Mouse (Mus musculus): ENCODE data around the gene Capsl. TPM values are rescaled to one million over a fixed set of nuclear protein-coding genes. Genes with fewer than 3 reads are reported as not detected.

Gene Capsl
- polyA plus RNA-seq (2012; fragmentation: generic; extraction: Trizol), result not detected

DNA sequence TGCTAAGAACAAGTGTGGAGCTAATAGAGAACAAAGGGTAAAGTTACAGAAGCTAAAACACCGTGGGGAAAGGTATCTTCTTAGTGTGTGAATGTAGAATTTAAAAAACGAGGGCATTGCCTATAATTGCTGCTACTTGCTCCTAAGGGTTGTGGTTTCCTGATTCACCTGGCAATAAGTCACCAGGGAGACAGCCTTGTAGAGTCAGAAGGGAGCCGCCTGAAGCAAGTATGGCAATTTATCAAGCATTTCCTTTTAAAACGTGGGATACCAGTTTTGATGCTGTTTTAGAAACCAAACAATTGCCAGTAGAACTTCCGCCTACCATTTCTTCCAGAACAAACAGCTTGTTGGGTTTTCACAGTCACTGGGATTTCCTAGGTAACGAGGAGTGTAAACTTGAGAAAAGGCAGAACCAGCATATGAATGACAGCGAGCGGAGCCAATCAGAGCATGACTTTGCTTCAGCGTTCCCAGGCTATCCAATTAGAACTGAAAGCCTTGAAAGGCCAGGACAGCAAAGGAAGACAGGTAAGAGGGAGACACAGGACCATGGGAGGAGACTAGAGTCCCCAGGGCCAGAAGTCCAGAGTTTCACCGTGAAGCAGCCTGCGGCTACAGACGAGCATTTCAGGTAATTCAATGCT, at the start of gene Capsl:
Capsl (plus strand) TSS at position 495 of the 647 bp plus-strand sequence.
- no peaks in the 10 kb centered on the region for H3K27me3 ChIP-seq (ENCODE audit: control insufficient read depth, insufficient read depth, insufficient read length)
- H3ac ChIP-seq (ENCODE audit: control insufficient read depth, insufficient read length), result no peak within 1 kb of the TSS
- no peak within 1 kb of the TSS for H3K4me3 ChIP-seq
- no peak within 1 kb of the TSS for H3K4me2 ChIP-seq (ENCODE audit: low read depth)
- no peak for TF ChIP-seq TCF12 (IDR thresholded peaks at IDR 0.05; ENCODE audit: insufficient read depth, poor library complexity, severe bottlenecking)
- TF ChIP-seq SRF (IDR thresholded peaks at IDR 0.05; ENCODE audit: control insufficient read depth, insufficient read length, low read depth), result no peak
- no peak for TF ChIP-seq REST (IDR thresholded peaks at IDR 0.05; ENCODE audit: insufficient read depth, insufficient read length)
- TF ChIP-seq USF1 (IDR thresholded peaks at IDR 0.05; ENCODE audit: low read depth), result no peak
- TF ChIP-seq MYOG (IDR thresholded peaks at IDR 0.05; ENCODE audit: control insufficient read depth in 1 of 3, insufficient read depth in 1 of 3, insufficient read length in 2 of 3, low read depth in 2 of 3), result no peak
- TF ChIP-seq E2F4 (IDR thresholded peaks at IDR 0.05; ENCODE audit: insufficient read depth), result no peak
- TF ChIP-seq POLR2AphosphoS2 (IDR thresholded peaks at IDR 0.05; ENCODE audit: insufficient read length, low read depth), result no peak
- no peak for TF ChIP-seq POLR2A (IDR thresholded peaks at IDR 0.05; ENCODE audit: insufficient read length, low read depth)
- TF ChIP-seq MYOD1 (IDR thresholded peaks at IDR 0.05; ENCODE audit: control insufficient read depth in 1 of 3, insufficient read length in 2 of 3, low read depth in 2 of 3), result no peak
- TF ChIP-seq TCF3 (IDR thresholded peaks at IDR 0.05; ENCODE audit: insufficient read length, low read depth), result no peak
- TF ChIP-seq MAX (IDR thresholded peaks at IDR 0.05; ENCODE audit: low read depth), result no peak
- TF ChIP-seq CEBPB (IDR thresholded peaks at IDR 0.05; ENCODE audit: insufficient read depth, poor library complexity, severe bottlenecking), result no peak
- no peaks in the 10 kb centered on the region for H3K36me3 ChIP-seq (ENCODE audit: control insufficient read depth, insufficient read depth)
- H3K79me2 ChIP-seq (ENCODE audit: control insufficient read depth, insufficient read depth), result no peaks in the 10 kb centered on the region

DNA sequence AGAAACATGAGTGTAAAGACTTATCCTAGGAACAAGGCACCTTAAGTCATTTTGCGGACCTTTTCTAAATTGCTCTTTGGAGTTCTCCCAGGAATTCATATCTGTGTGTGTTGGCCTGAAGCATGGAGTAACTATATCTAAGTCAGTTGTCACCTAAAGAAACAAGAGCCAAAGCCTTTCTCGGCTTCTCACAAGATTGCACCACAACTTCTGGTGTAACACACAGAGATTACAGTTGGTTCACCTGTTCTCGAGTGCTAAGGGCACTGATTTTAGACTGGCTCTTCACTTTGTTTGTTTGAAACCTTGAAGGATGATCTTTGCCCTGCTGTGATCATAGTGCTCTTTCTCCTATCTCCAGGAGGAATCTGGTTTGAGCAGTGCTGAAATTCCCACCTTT, 26.4 kb upstream of the Capsl start:
- no peak overlapping the region for H3K4me3 ChIP-seq

DNA sequence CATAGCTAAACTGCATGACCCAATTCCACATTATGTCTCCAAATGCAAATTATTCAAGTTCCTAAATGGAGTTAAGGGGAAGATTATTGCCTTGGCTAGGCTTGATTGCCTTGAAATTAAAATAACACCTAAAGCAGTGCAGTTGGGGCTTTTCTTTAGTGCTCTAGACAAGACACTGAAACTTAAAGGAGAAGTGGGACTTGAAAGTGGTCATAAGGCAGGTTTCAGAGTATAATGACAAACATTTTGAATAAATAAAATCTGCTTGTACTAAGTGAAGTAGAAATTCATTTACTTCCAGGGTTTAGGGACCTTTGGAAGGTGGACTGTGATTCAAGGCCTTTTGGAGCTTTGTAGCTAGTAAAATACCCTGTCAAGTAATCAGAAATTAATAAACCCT, 14.7 kb upstream of the Capsl start:
- H3K4me3 ChIP-seq, result no peak overlapping the region
- no peaks in the 10 kb centered on the region for H3K27me3 ChIP-seq (ENCODE audit: control insufficient read depth, insufficient read depth, insufficient read length)
- TF ChIP-seq USF1 (IDR thresholded peaks at IDR 0.05; ENCODE audit: low read depth) (no peak), TCF12 (IDR thresholded peaks at IDR 0.05; ENCODE audit: insufficient read depth, poor library complexity, severe bottlenecking) (no peak), E2F4 (IDR thresholded peaks at IDR 0.05; ENCODE audit: insufficient read depth) (no peak), POLR2A (IDR thresholded peaks at IDR 0.05; ENCODE audit: insufficient read length, low read depth) (no peak), CEBPB (IDR thresholded peaks at IDR 0.05; ENCODE audit: insufficient read depth, poor library complexity, severe bottlenecking) (no peak), SRF (IDR thresholded peaks at IDR 0.05; ENCODE audit: control insufficient read depth, insufficient read length, low read depth) (no peak), REST (IDR thresholded peaks at IDR 0.05; ENCODE audit: insufficient read depth, insufficient read length) (no peak)
- H3K4me2 ChIP-seq (ENCODE audit: low read depth), result no peak overlapping the region
- no peaks in the 10 kb centered on the region for H3K36me3 ChIP-seq (ENCODE audit: control insufficient read depth, insufficient read depth)
- H3ac ChIP-seq (ENCODE audit: control insufficient read depth, insufficient read length), result no peak overlapping the region
- H3K79me2 ChIP-seq (ENCODE audit: control insufficient read depth, insufficient read depth), result no peaks in the 10 kb centered on the region

More for the DNA sequence above, 26.4 kb upstream of the Capsl start:
- Histone ChIP-seq H3K79me2 (ENCODE audit: control insufficient read depth, insufficient read depth) (no peaks in the 10 kb centered on the region), H3K4me2 (ENCODE audit: low read depth) (no peak overlapping the region), H3ac (ENCODE audit: control insufficient read depth, insufficient read length) (no peak overlapping the region), H3K36me3 (ENCODE audit: control insufficient read depth, insufficient read depth) (no peaks in the 10 kb centered on the region), H3K27me3 (ENCODE audit: control insufficient read depth, insufficient read depth, insufficient read length) (no peaks in the 10 kb centered on the region)
- TF ChIP-seq E2F4 (IDR thresholded peaks at IDR 0.05; ENCODE audit: insufficient read depth) (no peak), TCF12 (IDR thresholded peaks at IDR 0.05; ENCODE audit: insufficient read depth, poor library complexity, severe bottlenecking) (no peak), MYOG (IDR thresholded peaks at IDR 0.05; ENCODE audit: control insufficient read depth in 1 of 3, insufficient read depth in 1 of 3, insufficient read length in 2 of 3, low read depth in 2 of 3) (no peak), TCF3 (IDR thresholded peaks at IDR 0.05; ENCODE audit: insufficient read length, low read depth) (no peak), POLR2A (IDR thresholded peaks at IDR 0.05; ENCODE audit: insufficient read length, low read depth) (no peak), REST (IDR thresholded peaks at IDR 0.05; ENCODE audit: insufficient read depth, insufficient read length) (no peak), POLR2AphosphoS2 (IDR thresholded peaks at IDR 0.05; ENCODE audit: insufficient read length, low read depth) (no peak), MYOD1 (IDR thresholded peaks at IDR 0.05; ENCODE audit: control insufficient read depth in 1 of 3, insufficient read length in 2 of 3, low read depth in 2 of 3) (no peak), MAX (IDR thresholded peaks at IDR 0.05; ENCODE audit: low read depth) (no peak), USF1 (IDR thresholded peaks at IDR 0.05; ENCODE audit: low read depth) (no peak), CEBPB (IDR thresholded peaks at IDR 0.05; ENCODE audit: insufficient read depth, poor library complexity, severe bottlenecking) (no peak), SRF (IDR thresholded peaks at IDR 0.05; ENCODE audit: control insufficient read depth, insufficient read length, low read depth) (no peak)

DNA sequence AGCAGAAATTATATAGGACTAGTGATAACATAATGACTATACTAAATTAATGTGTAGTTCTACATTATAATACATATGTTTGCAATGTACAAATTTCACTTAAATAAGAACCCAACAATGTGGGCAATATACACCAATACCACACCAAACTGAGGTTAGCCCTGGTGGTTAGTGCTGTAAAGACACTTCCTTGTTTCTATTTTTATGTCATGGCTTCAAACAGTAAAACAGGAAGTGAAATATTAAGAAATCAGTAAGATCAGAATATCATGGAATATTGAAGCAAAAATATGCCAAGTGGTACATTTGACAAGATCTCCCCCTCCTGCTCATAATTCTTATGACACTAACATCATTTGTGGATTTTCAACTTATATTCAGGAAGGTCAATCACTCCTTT, 8.0 kb upstream of the Capsl start:
- no peaks in the 10 kb centered on the region for H3K79me2 ChIP-seq (ENCODE audit: control insufficient read depth, insufficient read depth)
- TF ChIP-seq SRF (IDR thresholded peaks at IDR 0.05; ENCODE audit: control insufficient read depth, insufficient read length, low read depth) (no peak), POLR2AphosphoS2 (IDR thresholded peaks at IDR 0.05; ENCODE audit: insufficient read length, low read depth) (no peak), TCF3 (IDR thresholded peaks at IDR 0.05; ENCODE audit: insufficient read length, low read depth) (no peak), MAX (IDR thresholded peaks at IDR 0.05; ENCODE audit: low read depth) (no peak), POLR2A (IDR thresholded peaks at IDR 0.05; ENCODE audit: insufficient read length, low read depth) (no peak), E2F4 (IDR thresholded peaks at IDR 0.05; ENCODE audit: insufficient read depth) (no peak), MYOG (IDR thresholded peaks at IDR 0.05; ENCODE audit: control insufficient read depth in 1 of 3, insufficient read depth in 1 of 3, insufficient read length in 2 of 3, low read depth in 2 of 3) (no peak), CEBPB (IDR thresholded peaks at IDR 0.05; ENCODE audit: insufficient read depth, poor library complexity, severe bottlenecking) (no peak), REST (IDR thresholded peaks at IDR 0.05; ENCODE audit: insufficient read depth, insufficient read length) (no peak), USF1 (IDR thresholded peaks at IDR 0.05; ENCODE audit: low read depth) (no peak), MYOD1 (IDR thresholded peaks at IDR 0.05; ENCODE audit: control insufficient read depth in 1 of 3, insufficient read length in 2 of 3, low read depth in 2 of 3) (no peak), TCF12 (IDR thresholded peaks at IDR 0.05; ENCODE audit: insufficient read depth, poor library complexity, severe bottlenecking) (no peak)
- H3K27me3 ChIP-seq (ENCODE audit: control insufficient read depth, insufficient read depth, insufficient read length), result no peaks in the 10 kb centered on the region
- H3ac ChIP-seq (ENCODE audit: control insufficient read depth, insufficient read length), result no peak overlapping the region
- H3K4me2 ChIP-seq (ENCODE audit: low read depth), result no peak overlapping the region
- H3K36me3 ChIP-seq (ENCODE audit: control insufficient read depth, insufficient read depth), result no peaks in the 10 kb centered on the region
- H3K4me3 ChIP-seq, result no peak overlapping the region

Measured in myocyte (in vitro differentiated cells).